Mouse (Mus musculus): ENCODE data around the gene 9630041A04Rik. TPM values are rescaled to one million over a fixed set of nuclear protein-coding genes. Genes with fewer than 3 reads are reported as not detected.
A peak's percentile ranks its signal among the peaks of the same experiment; 100 is the strongest.

The 9630041A04Rik gene
- polyA plus RNA-seq, 1 experiment from 2014 or later: not detected

- Histone ChIP-seq H3K27ac (no peak overlapping the region), H3K9me3 (no peaks in the 10 kb centered on the region), H3K36me3 (no peaks in the 10 kb centered on the region), H3K27me3 (no peaks in the 10 kb centered on the region), H3K4me3 (no peak overlapping the region), H3K4me2 (replicated peaks) (no peak overlapping the region), H3K4me1 (no peaks in the 10 kb centered on the region), H3K9ac (no peak overlapping the region)
- 39% methylated on average over 4 of the region's 4 CpGs for WGBS
- no peak for ATAC-seq (ENCODE audit: low FRiP score, low read depth)
Observed at GRCm38 (mm10) chr9:101924829-101925228, 63.2 kb downstream of the 9630041A04Rik start.

GRCm38 (mm10) chr9:101933946-101934573 lies 72.4 kb downstream of the 9630041A04Rik start:
- Histone ChIP-seq H3K4me3 (no peak overlapping the region), H3K9me3 (no peaks in the 10 kb centered on the region), H3K4me1 (no peaks in the 10 kb centered on the region), H3K9ac (no peak overlapping the region), H3K36me3 (no peaks in the 10 kb centered on the region), H3K4me2 (replicated peaks) (no peak overlapping the region), H3K27ac (no peak overlapping the region), H3K27me3 (no peaks in the 10 kb centered on the region)
- 58% methylated on average over 8 of the region's 8 CpGs for WGBS
- no peak for ATAC-seq (ENCODE audit: low FRiP score, low read depth)

- no peak overlapping the region for H3K9ac ChIP-seq
- 79% methylated on average over 8 of the region's 8 CpGs for WGBS
Observed at GRCm38 (mm10) chr9:101934887-101935286, 73.2 kb downstream of the 9630041A04Rik start.

GRCm38 (mm10) chr9:101938066-101938465 lies 76.4 kb downstream of the 9630041A04Rik start:
- H3K27ac ChIP-seq: no peak overlapping the region
- no peak for ATAC-seq (ENCODE audit: low FRiP score, low read depth)
- H3K9me3 ChIP-seq: no peaks in the 10 kb centered on the region
- H3K36me3 ChIP-seq: no peaks in the 10 kb centered on the region
- no peaks in the 10 kb centered on the region for H3K4me1 ChIP-seq
- 75% methylated on average over 4 of the region's 4 CpGs for whole genome bisulfite sequencing
- H3K4me3 ChIP-seq: no peak overlapping the region
- no peak overlapping the region for H3K4me2 ChIP-seq (replicated peaks)
- H3K27me3 ChIP-seq: no peaks in the 10 kb centered on the region
- no peak overlapping the region for H3K9ac ChIP-seq

More at GRCm38 (mm10) chr9:101934887-101935286, 73.2 kb downstream of the 9630041A04Rik start:
- Histone ChIP-seq H3K27ac (no peak overlapping the region), H3K4me1 (no peaks in the 10 kb centered on the region), H3K9me3 (no peaks in the 10 kb centered on the region), H3K36me3 (no peaks in the 10 kb centered on the region), H3K4me2 (replicated peaks) (no peak overlapping the region), H3K27me3 (no peaks in the 10 kb centered on the region), H3K4me3 (no peak overlapping the region)
- ATAC-seq (ENCODE audit: low FRiP score, low read depth): no peak

DNA sequence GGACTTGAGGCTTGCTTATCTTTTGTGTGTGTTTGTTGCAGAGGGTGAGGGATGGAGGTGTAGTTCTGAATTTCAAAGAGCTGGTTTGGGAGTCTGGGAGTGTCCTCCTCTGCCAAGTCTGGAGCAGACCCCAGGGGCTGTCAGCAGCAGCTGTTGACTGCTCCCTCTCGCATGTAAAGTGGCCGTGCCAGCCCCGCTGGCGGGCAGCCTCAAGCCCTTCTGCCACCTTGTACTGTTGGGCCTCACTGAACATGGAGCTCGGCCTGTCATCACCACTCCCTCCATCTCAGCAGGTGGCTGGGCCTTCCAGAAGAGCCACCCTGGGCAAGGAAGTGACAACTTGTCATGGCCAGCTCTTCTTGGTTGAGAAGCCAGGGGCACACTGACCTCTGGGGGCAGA lies 77.4 kb downstream of the 9630041A04Rik start:
- no peak overlapping the region for H3K4me3 ChIP-seq
- WGBS: 72% methylated on average over 5 of the region's 5 CpGs
- ATAC-seq (ENCODE audit: low FRiP score, low read depth): no peak

DNA sequence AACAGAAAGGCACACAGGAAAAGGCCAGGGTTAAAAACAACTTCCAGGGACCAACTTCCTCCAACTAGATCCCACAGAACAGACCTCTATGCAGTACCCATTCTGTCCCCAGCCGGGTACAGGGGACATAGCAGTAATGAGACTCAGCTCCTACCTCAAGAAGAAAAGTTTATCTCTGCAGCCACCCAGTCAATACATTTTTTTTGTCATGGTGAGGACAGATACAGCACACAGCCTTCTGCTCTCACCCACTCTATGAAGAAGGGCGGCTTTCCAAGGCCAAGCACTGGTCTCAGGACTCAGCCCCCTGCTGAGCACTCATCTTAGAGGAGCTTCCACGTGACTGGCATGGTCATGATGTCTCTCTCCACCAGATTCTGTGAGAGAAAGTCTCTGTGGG lies 78.5 kb downstream of the 9630041A04Rik start:
- Histone ChIP-seq H3K27me3 (0 out of 2 replicates have a peak, but pooled peaks cover 4% of the 10 kb centered on the region), H3K27ac (no peak overlapping the region), H3K4me2 (replicated peaks) (no peak overlapping the region), H3K36me3 (no peaks in the 10 kb centered on the region), H3K9me3 (no peaks in the 10 kb centered on the region), H3K4me1 (no peaks in the 10 kb centered on the region), H3K4me3 (no peak overlapping the region), H3K9ac (no peak overlapping the region)
- no peak for ATAC-seq (ENCODE audit: low FRiP score, low read depth)
- WGBS: 71% methylated on average over 3 of the region's 3 CpGs

More for the DNA sequence above, 77.4 kb downstream of the 9630041A04Rik start:
- H3K9me3 ChIP-seq: no peaks in the 10 kb centered on the region
- no peaks in the 10 kb centered on the region for H3K36me3 ChIP-seq
- H3K4me2 ChIP-seq (replicated peaks): no peak overlapping the region
- H3K9ac ChIP-seq: no peak overlapping the region
- no peaks in the 10 kb centered on the region for H3K4me1 ChIP-seq
- no peak overlapping the region for H3K27ac ChIP-seq
- 0 out of 2 replicates have a peak, but pooled peaks cover 2% of the 10 kb centered on the region for H3K27me3 ChIP-seq

GRCm38 (mm10) chr9:101942058-101942669 lies 80.5 kb downstream of the 9630041A04Rik start:
- no peak overlapping the region for H3K9ac ChIP-seq
- no peaks in the 10 kb centered on the region for H3K9me3 ChIP-seq
- H3K4me3 ChIP-seq: no peak overlapping the region
- no peak overlapping the region for H3K4me2 ChIP-seq (replicated peaks)
- H3K36me3 ChIP-seq: no peaks in the 10 kb centered on the region
- no peak for ATAC-seq (ENCODE audit: low FRiP score, low read depth)
- WGBS: 75% methylated on average over 9 of the region's 9 CpGs
- no peaks in the 10 kb centered on the region for H3K4me1 ChIP-seq
- H3K27me3 ChIP-seq: peaks cover 7% of the 10 kb centered on the region; the same call in 1 of the 2 replicates
- H3K27ac ChIP-seq: no peak overlapping the region

- 46% methylated on average over 7 of the region's 7 CpGs for WGBS
- Histone ChIP-seq H3K27ac (no peak overlapping the region), H3K4me1 (peaks cover 3% of the 10 kb centered on the region), H3K4me3 (no peak overlapping the region), H3K27me3 (peaks cover 7% of the 10 kb centered on the region; the same call in 1 of the 2 replicates), H3K36me3 (no peaks in the 10 kb centered on the region), H3K9me3 (no peaks in the 10 kb centered on the region), H3K4me2 (replicated peaks) (no peak overlapping the region), H3K9ac (no peak overlapping the region)
- ATAC-seq (ENCODE audit: low FRiP score, low read depth): no peak
Observed at GRCm38 (mm10) chr9:101945326-101945725, 83.7 kb downstream of the 9630041A04Rik start.

DNA sequence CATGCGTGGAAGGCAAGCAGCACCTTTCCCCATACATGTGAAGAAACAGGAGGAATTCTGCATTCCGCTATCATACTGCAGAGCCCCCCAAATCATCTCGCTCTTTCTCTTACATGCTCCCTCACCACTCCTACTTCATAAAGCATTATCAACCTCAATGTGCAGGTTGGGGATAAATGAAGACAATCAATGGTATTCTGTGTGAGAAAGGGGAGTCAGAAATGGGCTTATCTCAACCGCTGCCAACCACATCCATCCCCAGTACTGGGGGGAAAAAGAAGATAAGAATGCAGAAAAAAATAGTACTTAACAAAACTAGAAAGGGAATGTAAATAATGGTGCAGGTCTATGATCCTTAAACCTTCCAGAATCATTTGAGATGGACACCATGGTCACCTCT lies 84.2 kb downstream of the 9630041A04Rik start:
- ATAC-seq (ENCODE audit: low FRiP score, low read depth): no peak
- WGBS: 88% methylated on average over 4 of the region's 4 CpGs
- H3K4me2 ChIP-seq (replicated peaks): no peak overlapping the region
- H3K27ac ChIP-seq: no peak overlapping the region
- no peak overlapping the region for H3K4me3 ChIP-seq
- no peaks in the 10 kb centered on the region for H3K9me3 ChIP-seq
- H3K9ac ChIP-seq: no peak overlapping the region
- peaks cover 3% of the 10 kb centered on the region for H3K4me1 ChIP-seq
- peaks cover 7% of the 10 kb centered on the region; the same call in 1 of the 2 replicates for H3K27me3 ChIP-seq
- H3K36me3 ChIP-seq: no peaks in the 10 kb centered on the region

- no peak overlapping the region for H3K9ac ChIP-seq
- 14% methylated on average over 3 of the region's 3 CpGs for WGBS
- H3K4me2 ChIP-seq (replicated peaks): no peak overlapping the region
- H3K27me3 ChIP-seq: peaks cover 3% of the 10 kb centered on the region; the same call in 1 of the 2 replicates
- H3K4me1 ChIP-seq: peaks cover 3% of the 10 kb centered on the region
- no peak for ATAC-seq (ENCODE audit: low FRiP score, low read depth)
- H3K4me3 ChIP-seq: no peak overlapping the region
- H3K36me3 ChIP-seq: no peaks in the 10 kb centered on the region
- H3K9me3 ChIP-seq: no peaks in the 10 kb centered on the region
- no peak overlapping the region for H3K27ac ChIP-seq
Observed at GRCm38 (mm10) chr9:101950101-101950500, 88.5 kb downstream of the 9630041A04Rik start.

GRCm38 (mm10) chr9:101954529-101954928 lies 92.9 kb downstream of the 9630041A04Rik start:
- 76% methylated on average over 4 of the region's 4 CpGs for WGBS

GRCm38 (mm10) chr9:101956228-101956627 lies 94.6 kb downstream of the 9630041A04Rik start:
- Histone ChIP-seq H3K4me2 (replicated peaks) (no peak overlapping the region), H3K9ac (no peak overlapping the region), H3K9me3 (no peaks in the 10 kb centered on the region), H3K4me3 (no peak overlapping the region), H3K4me1 (no peaks in the 10 kb centered on the region), H3K27me3 (0 out of 2 replicates have a peak, but pooled peaks cover 3% of the 10 kb centered on the region), H3K27ac (no peak overlapping the region), H3K36me3 (no peaks in the 10 kb centered on the region)
- WGBS: 41% methylated on average over 4 of the region's 4 CpGs
- no peak for ATAC-seq (ENCODE audit: low FRiP score, low read depth)

More at GRCm38 (mm10) chr9:101954529-101954928, 92.9 kb downstream of the 9630041A04Rik start:
- Histone ChIP-seq H3K4me1 (peaks cover 2% of the 10 kb centered on the region), H3K9ac (no peak overlapping the region), H3K27me3 (0 out of 2 replicates have a peak, but pooled peaks cover 3% of the 10 kb centered on the region), H3K36me3 (no peaks in the 10 kb centered on the region), H3K27ac (no peak overlapping the region), H3K9me3 (no peaks in the 10 kb centered on the region), H3K4me3 (no peak overlapping the region), H3K4me2 (replicated peaks) (no peak overlapping the region)
- 0 out of 2 replicates have a peak, but pooled peaks have one; percentile 28 for ATAC-seq (ENCODE audit: low FRiP score, low read depth)

All from limb, embryonic 13.5 days (tissue).